Mouse (Mus musculus): ENCODE data around the gene Dlg2.

Dlg2 gene

DNA sequence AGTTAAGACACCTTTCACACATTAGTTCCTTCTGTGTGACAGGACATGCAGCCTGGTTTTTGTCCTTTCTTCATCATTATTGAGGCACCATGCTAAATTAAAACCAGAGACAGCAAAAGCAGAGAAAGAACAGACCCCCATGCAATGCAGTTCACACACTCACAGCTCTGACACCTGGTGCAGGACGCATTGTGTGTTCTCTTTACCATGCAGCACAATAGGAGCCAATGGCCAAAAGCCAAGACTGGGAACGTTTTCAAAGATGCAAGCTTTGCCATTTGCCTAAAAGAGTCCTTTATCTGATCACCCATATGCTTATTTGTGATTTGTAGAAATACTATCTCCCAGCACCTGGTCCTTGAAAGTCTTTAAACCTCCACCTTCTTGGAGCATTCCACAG lies 1824.6 kb downstream of the Dlg2 start:
- ATAC-seq (ENCODE audit: insufficient number of reproducible peaks, low FRiP score, low TSS enrichment), result peak; percentile 76

DNA sequence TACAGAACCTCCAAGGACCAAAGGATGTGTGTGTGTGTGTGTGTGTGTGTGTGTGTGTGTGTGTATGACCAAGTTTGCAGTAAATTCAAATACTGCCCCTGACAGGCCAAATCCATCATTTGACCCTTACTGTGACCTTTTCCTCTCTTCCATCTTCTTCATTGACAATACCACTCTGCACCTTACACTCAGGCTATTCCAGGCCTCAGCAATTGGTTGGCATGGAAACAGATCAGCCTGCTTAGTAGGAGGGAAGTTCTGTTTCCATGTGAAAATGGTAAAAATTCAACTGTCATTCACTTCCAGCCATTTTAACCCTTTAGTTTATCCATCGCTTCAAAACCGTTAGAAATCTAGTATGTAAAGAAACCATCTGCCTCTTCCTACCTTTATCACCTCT lies 1831.2 kb downstream of the Dlg2 start:
- ATAC-seq (ENCODE audit: insufficient number of reproducible peaks, low FRiP score, low TSS enrichment), result no peak

DNA sequence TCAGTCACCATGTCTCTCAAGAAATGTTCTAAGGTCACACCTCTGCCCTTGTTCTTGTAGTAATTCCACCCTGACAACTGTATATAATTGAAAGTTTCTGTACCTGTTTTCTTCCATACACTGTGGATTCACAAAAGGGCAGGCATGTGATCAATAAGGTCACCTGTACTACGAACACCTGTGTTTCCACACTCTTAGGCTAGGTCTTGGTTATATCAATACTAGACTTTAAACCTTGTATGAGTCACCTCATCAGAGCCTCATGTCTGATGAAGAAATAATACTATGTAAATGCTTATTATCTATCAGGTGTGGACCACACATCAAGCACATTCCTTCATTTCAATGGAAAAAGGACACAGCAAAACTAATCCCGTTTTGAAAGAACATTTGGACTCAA lies 1831.7 kb downstream of the Dlg2 start:
- ATAC-seq (ENCODE audit: insufficient number of reproducible peaks, low FRiP score, low TSS enrichment), result no peak

DNA sequence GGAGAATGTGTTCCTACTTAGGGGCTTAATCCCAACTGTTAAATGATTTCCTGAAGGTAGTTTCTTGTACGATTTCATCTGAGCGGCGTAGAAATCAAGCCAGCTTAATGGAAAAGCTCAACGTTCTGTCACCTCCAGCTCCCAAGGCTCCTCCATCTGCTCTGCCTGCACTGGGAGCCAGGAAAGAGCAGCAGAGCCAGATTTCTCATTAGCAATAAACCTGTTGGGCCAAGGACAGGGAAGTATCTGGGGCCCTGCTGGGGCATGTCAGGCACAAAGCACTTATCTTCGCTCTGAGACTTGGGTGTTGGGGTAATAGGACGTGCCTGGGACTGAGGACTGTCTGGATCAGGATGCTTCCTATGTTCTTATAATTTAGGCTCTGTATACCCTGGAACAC lies 1839.9 kb downstream of the Dlg2 start:
- peak; percentile 97 for ATAC-seq (ENCODE audit: insufficient number of reproducible peaks, low FRiP score, low TSS enrichment)

- ATAC-seq (ENCODE audit: insufficient number of reproducible peaks, low FRiP score, low TSS enrichment), result no peak
Observed at GRCm38 (mm10) chr7:92319469-92319868, 1843.0 kb downstream of the Dlg2 start.

GRCm38 (mm10) chr7:92320181-92320580 lies 1843.7 kb downstream of the Dlg2 start:
- peak; percentile 43; the same call in 1 of the 2 replicates for ATAC-seq (ENCODE audit: insufficient number of reproducible peaks, low FRiP score, low TSS enrichment)

GRCm38 (mm10) chr7:92321786-92322185 lies 1845.3 kb downstream of the Dlg2 start:
- no peak for ATAC-seq (ENCODE audit: insufficient number of reproducible peaks, low FRiP score, low TSS enrichment)

DNA sequence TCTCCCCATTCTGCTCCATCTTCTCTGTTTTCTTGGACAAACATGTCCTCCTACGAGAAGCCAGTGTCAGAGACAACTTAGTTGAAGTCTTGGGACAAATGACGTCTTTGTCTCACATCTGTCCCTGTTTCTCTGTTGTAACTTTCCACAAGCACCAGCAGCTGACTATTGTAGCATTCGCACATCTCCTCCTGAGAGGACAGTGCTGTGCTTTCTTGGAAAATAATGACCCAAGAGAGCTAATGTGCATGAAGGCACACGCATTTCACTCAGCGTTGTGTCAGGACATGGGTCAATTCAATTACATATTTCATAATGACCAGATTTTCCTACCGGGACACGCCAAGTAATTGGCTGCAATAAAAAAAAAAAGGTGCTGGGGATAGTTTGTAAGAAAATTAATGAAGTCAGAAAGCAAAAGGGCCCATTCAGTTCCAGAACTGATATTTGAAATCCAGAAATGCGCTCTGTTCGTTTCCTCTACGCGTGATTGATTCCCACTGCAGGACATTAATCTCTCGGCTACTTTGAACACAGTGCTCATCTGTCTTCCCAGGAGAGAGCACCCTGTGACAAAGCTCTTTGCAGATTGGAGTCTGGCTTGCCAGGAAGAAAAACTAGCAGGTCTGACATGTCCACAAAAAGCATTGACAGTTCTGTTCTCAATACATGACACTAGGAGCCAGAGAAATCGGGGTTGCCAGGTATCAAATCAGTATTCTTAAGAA lies 1846.0 kb downstream of the Dlg2 start:
- ATAC-seq (ENCODE audit: insufficient number of reproducible peaks, low FRiP score, low TSS enrichment), result no peak

GRCm38 (mm10) chr7:92323710-92324109 lies 1847.2 kb downstream of the Dlg2 start:
- peak; percentile 62; the same call in 1 of the 2 replicates for ATAC-seq (ENCODE audit: insufficient number of reproducible peaks, low FRiP score, low TSS enrichment)

DNA sequence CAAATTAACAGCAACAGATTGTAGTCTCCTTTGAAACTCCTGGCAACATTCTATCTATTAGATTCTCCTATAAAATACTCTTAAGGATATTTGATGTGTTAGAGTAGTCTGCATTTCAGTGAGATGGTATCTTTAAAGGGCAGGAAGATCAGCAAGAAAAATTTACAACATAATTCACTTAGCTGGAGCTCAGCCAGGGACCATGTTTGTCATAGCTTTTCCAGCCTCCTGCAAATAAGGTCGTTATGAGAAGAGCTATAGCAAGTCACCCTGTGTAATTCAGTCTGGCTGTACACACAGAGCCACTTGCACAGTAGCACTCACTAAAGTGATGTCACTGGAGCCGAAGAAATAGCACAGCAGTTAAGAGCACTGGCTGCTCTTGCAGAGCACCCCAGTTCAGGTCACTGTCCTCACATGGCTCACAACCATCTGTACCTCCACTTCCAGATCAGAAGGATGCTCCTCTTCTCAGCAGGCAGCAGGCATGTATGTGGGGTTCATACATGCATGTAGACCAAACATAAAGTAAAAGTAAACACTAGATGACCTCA lies 1850.9 kb downstream of the Dlg2 start:
- no peak for ATAC-seq (ENCODE audit: insufficient number of reproducible peaks, low FRiP score, low TSS enrichment)

DNA sequence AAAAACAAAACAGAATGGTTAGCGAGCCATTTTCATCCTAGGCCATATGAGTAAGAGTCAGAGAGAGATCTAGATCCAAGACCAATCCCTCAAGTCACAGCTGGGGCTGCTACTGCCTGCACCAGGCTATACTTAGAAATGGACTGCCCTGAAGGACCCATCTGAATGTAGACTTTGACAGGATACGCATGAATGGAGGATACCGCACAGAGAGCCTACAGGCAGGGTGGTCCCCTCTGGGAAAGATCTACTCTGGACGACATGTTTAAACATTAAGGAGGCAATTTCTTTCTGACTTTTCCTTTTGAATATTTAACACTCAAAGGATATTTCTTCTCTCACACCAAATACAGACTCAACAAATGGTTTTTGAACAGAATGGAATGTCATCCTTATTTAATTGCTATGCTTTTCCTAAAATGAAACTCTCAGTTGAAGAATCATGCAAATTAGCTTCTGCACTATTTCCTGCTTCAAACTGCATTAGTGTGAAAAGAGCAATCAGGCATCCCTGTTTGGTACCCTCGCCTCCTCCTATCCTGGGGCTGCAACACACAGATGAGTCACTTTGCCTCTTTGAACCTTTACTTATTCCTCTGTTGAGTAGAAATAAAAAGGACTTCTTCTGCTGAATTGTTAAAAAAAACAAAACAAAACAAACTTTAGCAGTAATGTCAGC lies 1856.9 kb downstream of the Dlg2 start:
- ATAC-seq (ENCODE audit: insufficient number of reproducible peaks, low FRiP score, low TSS enrichment), result no peak

DNA sequence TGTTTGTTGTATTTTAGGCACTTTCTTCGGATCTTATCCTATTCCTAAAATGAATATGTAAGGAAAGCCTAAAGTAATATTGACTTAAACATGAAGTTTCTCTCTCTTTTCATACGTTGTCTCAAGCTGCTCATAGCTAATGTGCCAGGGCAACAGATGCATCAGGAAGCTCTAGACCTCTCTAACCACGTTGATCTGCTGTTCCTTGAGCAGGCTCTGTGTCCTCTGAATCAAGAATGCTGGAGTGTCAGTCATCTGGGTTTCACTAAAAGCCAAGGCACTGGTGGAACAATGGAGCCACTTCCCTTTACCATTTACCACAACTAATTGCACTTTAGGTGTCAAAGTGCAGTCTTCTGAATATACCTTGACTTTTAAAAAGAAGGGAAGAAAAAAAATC lies 1880.1 kb downstream of the Dlg2 start:
- ATAC-seq (ENCODE audit: insufficient number of reproducible peaks, low FRiP score, low TSS enrichment), result no peak

DNA sequence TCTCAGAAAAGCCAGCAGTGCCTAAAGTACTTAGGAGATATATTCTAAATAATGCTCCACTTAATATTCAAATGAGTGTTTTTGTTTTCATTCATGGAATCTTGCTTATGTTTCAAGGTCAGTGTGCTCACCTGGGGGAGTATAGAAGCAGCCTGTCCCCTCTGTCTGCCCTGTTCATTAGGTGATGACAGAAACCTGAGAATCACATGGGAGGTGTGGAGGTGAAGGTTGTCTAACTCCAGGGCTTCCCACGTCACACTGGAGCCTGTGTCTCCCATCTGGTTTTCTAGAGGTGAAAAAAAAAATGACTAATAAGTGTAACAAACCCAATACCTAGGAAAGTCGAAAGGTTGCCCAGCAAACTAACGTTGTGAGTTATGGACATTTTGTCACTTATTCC lies 1886.9 kb downstream of the Dlg2 start:
- no peak for ATAC-seq (ENCODE audit: insufficient number of reproducible peaks, low FRiP score, low TSS enrichment)

DNA sequence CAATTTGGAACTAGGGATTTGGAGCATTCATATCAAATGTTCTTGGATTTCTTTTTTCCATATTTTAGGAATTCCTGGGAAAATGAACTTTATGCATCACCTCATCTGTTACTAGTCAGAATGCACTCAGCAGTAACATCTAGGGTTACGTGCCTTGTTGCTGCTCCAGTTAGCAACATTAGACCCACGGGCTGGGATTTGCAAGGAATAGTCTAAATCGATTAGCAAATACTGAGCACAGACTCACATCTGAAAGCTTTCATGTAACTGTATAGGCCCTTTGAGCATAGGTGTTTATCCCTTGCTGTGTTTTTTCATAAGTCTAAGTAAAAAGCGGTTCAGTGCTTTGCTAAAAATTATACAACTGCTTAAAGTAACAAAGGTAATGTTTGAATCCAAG lies 1887.3 kb downstream of the Dlg2 start:
- no peak for ATAC-seq (ENCODE audit: insufficient number of reproducible peaks, low FRiP score, low TSS enrichment)

DNA sequence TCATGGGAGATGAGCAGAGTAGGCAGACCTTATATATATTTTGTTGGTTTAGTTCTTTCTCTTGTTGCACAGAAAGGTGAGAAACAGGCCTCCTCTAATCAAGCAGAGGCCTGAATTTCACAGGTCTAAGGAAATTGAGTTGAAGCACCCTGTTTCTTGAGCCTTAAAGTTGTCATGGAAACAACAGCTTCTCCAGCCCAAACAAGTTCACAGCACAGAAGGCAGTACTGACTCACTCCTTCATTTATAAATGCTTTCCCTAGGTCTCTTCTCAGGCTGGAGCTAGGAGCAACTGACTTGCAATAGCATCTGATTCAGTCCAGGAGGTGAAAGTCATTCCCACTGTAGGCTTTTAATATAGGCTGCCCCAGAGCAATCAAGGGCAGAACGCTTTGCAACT lies 1890.6 kb downstream of the Dlg2 start:
- no peak for ATAC-seq (ENCODE audit: insufficient number of reproducible peaks, low FRiP score, low TSS enrichment)

GRCm38 (mm10) chr7:92370521-92370920 lies 1894.0 kb downstream of the Dlg2 start:
- ATAC-seq (ENCODE audit: insufficient number of reproducible peaks, low FRiP score, low TSS enrichment), result no peak

DNA sequence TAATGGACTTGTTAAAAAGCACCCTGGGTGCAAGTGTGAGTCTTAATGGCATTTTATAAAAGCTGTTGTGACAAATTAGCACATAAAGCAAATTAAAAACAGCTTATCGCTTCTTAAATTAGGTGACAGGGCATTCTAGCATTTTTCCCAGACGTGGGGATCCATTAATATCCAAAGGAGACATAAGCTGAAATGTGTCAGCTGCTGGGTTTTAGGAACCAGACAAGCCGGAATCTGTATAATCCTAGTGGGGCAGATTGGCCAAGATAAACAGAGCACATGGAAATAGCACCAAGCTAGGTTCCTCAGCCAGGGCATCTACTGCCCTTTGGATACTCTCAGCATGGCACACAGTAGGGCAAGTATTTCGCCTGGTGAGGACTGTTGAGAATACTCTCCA lies 1895.2 kb downstream of the Dlg2 start:
- no peak for ATAC-seq (ENCODE audit: insufficient number of reproducible peaks, low FRiP score, low TSS enrichment)

DNA sequence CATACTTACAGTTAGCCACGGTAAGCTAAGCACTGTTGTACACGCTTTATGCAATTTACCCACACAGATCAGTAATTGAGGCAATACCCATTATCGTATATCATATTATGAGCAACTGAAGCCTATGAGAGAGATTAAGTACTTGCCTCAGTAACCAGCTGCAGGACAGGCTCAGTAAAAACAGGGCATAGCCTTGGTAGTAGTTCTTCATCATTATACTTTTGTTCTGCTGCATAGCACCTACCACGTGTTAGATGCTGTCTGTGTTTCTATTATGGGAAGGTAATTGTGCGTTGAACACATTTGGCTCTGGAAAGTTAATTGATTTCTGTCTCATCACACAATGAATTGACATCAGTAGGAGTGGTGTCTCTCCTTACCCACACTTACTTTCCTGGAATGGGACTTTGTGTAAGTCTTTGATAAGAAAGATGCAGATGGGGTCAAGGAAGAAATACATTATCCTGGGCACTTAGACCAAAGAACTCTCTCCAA lies 1897.4 kb downstream of the Dlg2 start:
- ATAC-seq (ENCODE audit: insufficient number of reproducible peaks, low FRiP score, low TSS enrichment), result no peak

GRCm38 (mm10) chr7:92383913-92384484 lies 1907.5 kb downstream of the Dlg2 start:
- ATAC-seq (ENCODE audit: insufficient number of reproducible peaks, low FRiP score, low TSS enrichment), result no peak

DNA sequence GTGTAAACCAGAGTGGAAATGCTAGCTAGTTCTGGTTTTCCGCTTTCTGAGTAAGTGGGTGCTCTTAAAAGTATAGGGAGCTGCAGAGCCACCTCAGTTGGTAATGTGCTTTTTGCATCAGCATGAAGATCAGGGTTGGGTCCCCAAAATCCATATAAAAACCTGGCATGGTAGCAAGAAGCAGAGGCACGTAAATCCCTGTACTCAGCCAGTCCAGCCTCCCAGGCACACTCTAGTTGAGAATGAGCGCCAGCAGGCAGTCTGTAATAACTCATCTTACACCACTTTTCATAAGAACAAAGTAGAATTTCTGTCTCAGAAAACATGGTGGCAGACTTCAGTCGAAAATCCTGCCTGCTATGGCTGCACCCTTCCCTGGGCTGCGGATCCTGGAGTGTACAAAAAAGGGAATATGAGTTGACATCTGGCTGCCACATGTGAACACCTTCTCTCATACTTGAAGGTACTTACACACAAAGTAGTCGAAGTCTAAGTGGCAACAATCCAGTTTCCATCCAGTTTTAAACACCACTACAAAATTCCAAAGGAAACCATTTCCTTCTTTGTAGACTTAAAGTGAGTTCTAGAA lies 1915.7 kb downstream of the Dlg2 start:
- no peak for ATAC-seq (ENCODE audit: insufficient number of reproducible peaks, low FRiP score, low TSS enrichment)

- no peak for ATAC-seq (ENCODE audit: insufficient number of reproducible peaks, low FRiP score, low TSS enrichment)
Observed at GRCm38 (mm10) chr7:92396783-92397182, 1920.3 kb downstream of the Dlg2 start.
